Comparison of ENCODE assay signal across 16 mouse cellular contexts in genomic region chr6:91183980-91184379, GRCm38 (mm10). TPM values are rescaled to one million over a fixed set of nuclear protein-coding genes. Genes with fewer than 3 reads are reported as not detected.
A peak's percentile ranks its signal among the peaks of the same experiment; 100 is the strongest.
DNase-seq lines count a peak whose midpoint lies in the region; ATAC-seq lines count a peak whose summit lies in the region.
"Had no signal": no experiment of that assay in that cellular context is flagged by ENCODE, and none has a peak within 500 bp of the region (broad histone marks: within the 10 kb centered on the region; RNA-seq: fewer than 3 reads in every experiment).

No protein-coding gene starts in this region.

- H3K36me3 ChIP-seq in heart, embryonic 11.5 days (ENCODE audit: control insufficient read depth, insufficient read depth, low read length), result no peaks in the 10 kb centered on the region
- H3K36me3 ChIP-seq: forebrain, embryonic 12.5 days; hindbrain, embryonic 12.5 days; intestine, embryonic 15.5 days; limb, embryonic 13.5 days; midbrain, embryonic 12.5 days had no signal

- peak; percentile 63 to 66 for DNase-seq in heart, adult 9 months (ENCODE audit: low spot score in 2 of 2)
- DNase-seq in NIH3T3 (ENCODE audit: low read depth), result peak; percentile 45
- peak; percentile 41 to 59 for DNase-seq in gastrocnemius, postnatal 36 days
- DNase-seq in lung, postnatal 14 days, result peak; percentile 42
- DNase-seq in right cerebral cortex, postnatal 10 days (ENCODE audit: low spot score in 2 of 2), result no peak
- no peak for DNase-seq in cerebellum, postnatal 4 days (ENCODE audit: low spot score in 2 of 2)
- DNase-seq: cerebellum, adult 9-10 months; kidney, postnatal 36 days; right cerebral cortex, postnatal 4 days had no signal

- peaks cover 6% of the 10 kb centered on the region; the same call in 1 of the 2 replicates for H3K4me1 ChIP-seq in heart, embryonic 11.5 days (ENCODE audit: control insufficient read depth, insufficient read depth, low read length)
- H3K4me1 ChIP-seq: forebrain, embryonic 12.5 days; intestine, embryonic 15.5 days had no signal

- no peak for ATAC-seq in heart, embryonic 11.5 days (replicated peaks; ENCODE audit: insufficient number of reproducible peaks, low FRiP score, low TSS enrichment)
- ATAC-seq: intestine, embryonic 15.5 days had no signal

- H3K27ac ChIP-seq in heart, embryonic 11.5 days (ENCODE audit: low read depth, low read length), result no peak overlapping the region
- H3K27ac ChIP-seq: forebrain, embryonic 12.5 days; hindbrain, embryonic 12.5 days; intestine, embryonic 15.5 days; limb, embryonic 13.5 days; midbrain, embryonic 12.5 days had no signal

- intact Hi-C loops in gastrocnemius, postnatal 36 days (cut with DNase I), result no loop called here

- no peak overlapping the region for H3K9ac ChIP-seq in heart, embryonic 11.5 days (ENCODE audit: low read depth, low read length)
- H3K9ac ChIP-seq: forebrain, embryonic 12.5 days; hindbrain, embryonic 12.5 days; intestine, embryonic 15.5 days; limb, embryonic 13.5 days; midbrain, embryonic 12.5 days had no signal

- H3K4me2 ChIP-seq in heart, embryonic 11.5 days, result no peak overlapping the region
- H3K4me2 ChIP-seq: forebrain, embryonic 12.5 days; hindbrain, embryonic 12.5 days; intestine, embryonic 15.5 days; limb, embryonic 13.5 days; midbrain, embryonic 12.5 days had no signal

- H3K4me3 ChIP-seq in heart, embryonic 11.5 days (ENCODE audit: low read depth, low read length), result no peak overlapping the region
- H3K4me3 ChIP-seq: forebrain, embryonic 12.5 days; hindbrain, embryonic 12.5 days; intestine, embryonic 15.5 days; limb, embryonic 13.5 days; midbrain, embryonic 12.5 days had no signal

- no peaks in the 10 kb centered on the region; the same call in 1 of the 2 replicates for H3K27me3 ChIP-seq in heart, embryonic 11.5 days (ENCODE audit: control insufficient read depth, insufficient read depth, low read length)
- H3K27me3 ChIP-seq: forebrain, embryonic 12.5 days; hindbrain, embryonic 12.5 days; intestine, embryonic 15.5 days; limb, embryonic 13.5 days had no signal

- 46% methylated on average over 2 of the region's 2 CpGs for WGBS in heart, embryonic 11.5 days (ENCODE audit: insufficient replicate concordance)

- H3K9me3 ChIP-seq in heart, embryonic 11.5 days (replicated peaks; ENCODE audit: control insufficient read depth, low read length), result no peaks in the 10 kb centered on the region
- H3K9me3 ChIP-seq: forebrain, embryonic 12.5 days; hindbrain, embryonic 12.5 days; intestine, embryonic 15.5 days; limb, embryonic 13.5 days; midbrain, embryonic 12.5 days had no signal

RNA-seq across cellular contexts. Expression of gene Hdac11, which starts 27.5 kb away (rescaled TPM):
- polyA plus RNA-seq in heart, embryonic 11.5 days (2014; fragmentation: Nextera tagmentation; extraction: Ambion mirVana), result 7.9 TPM in 2 replicates
- total RNA-seq in gastrocnemius, postnatal 36 days (2021), result 1 to 10 TPM; 3.7 to 4.0 TPM

RNA-seq across cellular contexts. Expression of gene Fbln2, which starts 28.3 kb away (rescaled TPM):
- polyA plus RNA-seq in heart, embryonic 11.5 days (2014; fragmentation: Nextera tagmentation; extraction: Ambion mirVana), result 105 and 137 TPM in 2 replicates
- 10 to 100 TPM; 42.5 to 50.6 TPM for total RNA-seq in gastrocnemius, postnatal 36 days (2021)
- total RNA-seq: granulocyte monocyte progenitor cell, adult 5-6 weeks had no signal

Comparison
In these comparisons a context has a peak if more than half of its experiments do, and no peak if none do; other contexts are left out.
1. DNase-seq: peak in heart, adult 9 months (2 of 2), NIH3T3 (single experiment), gastrocnemius, postnatal 36 days (2 of 2) and lung, postnatal 14 days (single experiment); none in right cerebral cortex, postnatal 10 days (0 of 2) and cerebellum, postnatal 4 days (0 of 2).